Mouse (Mus musculus) MEL (cell line): ENCODE measurements around the gene Zfp366. TPM values are rescaled to one million over a fixed set of nuclear protein-coding genes. Genes with fewer than 3 reads are reported as not detected.

ENCODE experiments used
- DNase-seq: peaks from one replicate; pipeline ENCODE4 v3.0.0; 2011; ENCODE audit warnings: low read depth, low spot score
- H3K27ac ChIP-seq: 2 replicates; pipeline ENCODE4 v1.5.1; 2012; ENCODE audit warnings: low read depth, mild to moderate bottlenecking, control low read depth, low read length, moderate library complexity; ENCODE audit not compliant: control insufficient read depth
- H3K27me3 ChIP-seq, 2 experiments: fragments of 150-350 bp in 1 of 2; sonication (generic) in 1 of 2; 2 replicates each; pipeline ENCODE4 v1.6.1; 2012; ENCODE audit warnings: low read length in 2 of 2, mild to moderate bottlenecking in 2 of 2, improper control_type of control experiment in 1 of 2, moderate library complexity in 1 of 2; ENCODE audit not compliant: insufficient read depth in 2 of 2, control insufficient read depth in 1 of 2
- H3K36me3 ChIP-seq, 2 experiments: 2 replicates each; pipeline ENCODE4 v1.6.1; 2012 to 2014; ENCODE audit warnings: low read length in 2 of 2, improper control_type of control experiment in 1 of 2, inconsistent platforms in 1 of 2, mild to moderate bottlenecking in 1 of 2; ENCODE audit not compliant: insufficient read depth in 2 of 2, control insufficient read depth in 1 of 2
- H3K4me1 ChIP-seq, 2 experiments: fragments of 150-350 bp in 1 of 2; sonication (generic) in 1 of 2; 2 replicates each; pipeline ENCODE4 v1.6.1; 2012; ENCODE audit warnings: low read length in 2 of 2, improper control_type of control experiment in 1 of 2, mild to moderate bottlenecking in 1 of 2; ENCODE audit not compliant: insufficient read depth in 2 of 2, control insufficient read depth in 1 of 2
- H3K4me3 ChIP-seq, 2 experiments: fragments of 150-350 bp in 1 of 2; sonication (generic) in 1 of 2; 2 replicates each; pipeline ENCODE4 v1.5.1; 2012; ENCODE audit warnings: low read depth in 2 of 2, low read length in 2 of 2, mild to moderate bottlenecking in 2 of 2, moderate library complexity in 2 of 2, control low read depth in 1 of 2, improper control_type of control experiment in 1 of 2; ENCODE audit not compliant: control insufficient read depth in 1 of 2, insufficient read depth in 1 of 2
- H3K79me2 ChIP-seq: 2 replicates; pipeline ENCODE4 v1.6.1; 2012; ENCODE audit warnings: mild to moderate bottlenecking, low read length, moderate library complexity; ENCODE audit not compliant: control insufficient read depth, poor library complexity, insufficient read depth
- H3K9ac ChIP-seq: 2 replicates; pipeline ENCODE4 v1.6.1; 2012; ENCODE audit warnings: low read depth, mild to moderate bottlenecking, control low read depth, low read length, moderate library complexity; ENCODE audit not compliant: control insufficient read depth, poor library complexity, severe bottlenecking
- H3K9me3 ChIP-seq: fragments of 150-350 bp; sonication (generic); replicated peaks from 2 replicates; pipeline ENCODE4 v1.6.1; 2012; ENCODE audit warnings: mild to moderate bottlenecking, low read length, improper control_type of control experiment, moderate library complexity; ENCODE audit not compliant: insufficient read depth
- BHLHE40 ChIP-seq: IDR thresholded peaks from 2 replicates; pipeline ENCODE4 v1.6.1; 2012; ENCODE audit warnings: low read depth, mild to moderate bottlenecking, inconsistent platforms, low read length, improper control_type of control experiment, borderline replicate concordance
- CHD1 ChIP-seq: IDR thresholded peaks from 2 replicates; pipeline ENCODE4 v1.6.1; 2012; ENCODE audit warnings: low read depth, mild to moderate bottlenecking, inconsistent platforms, low read length, improper control_type of control experiment
- CHD2 ChIP-seq: IDR thresholded peaks from 2 replicates; pipeline ENCODE4 v1.6.1; 2011; ENCODE audit warnings: low read length, improper control_type of control experiment
- GABPA ChIP-seq: IDR thresholded peaks from 2 replicates; pipeline ENCODE4 v1.6.1; 2012; ENCODE audit warnings: low read depth, mild to moderate bottlenecking, inconsistent platforms, low read length, improper control_type of control experiment, moderate library complexity
- HCFC1 ChIP-seq: IDR thresholded peaks from 2 replicates; pipeline ENCODE4 v1.6.1; 2012; ENCODE audit warnings: low read depth, mild to moderate bottlenecking, inconsistent platforms, low read length, improper control_type of control experiment, moderate library complexity
- MAFK ChIP-seq: IDR thresholded peaks from 2 replicates; pipeline ENCODE4 v1.6.1; 2011; ENCODE audit warnings: low read depth, mild to moderate bottlenecking, low read length, improper control_type of control experiment, borderline replicate concordance
- MYB ChIP-seq: IDR thresholded peaks from 2 replicates; pipeline ENCODE4 v1.6.1; 2011; ENCODE audit warnings: mild to moderate bottlenecking, low read depth, low read length, improper control_type of control experiment
- POLR2A ChIP-seq, 2 experiments: IDR thresholded peaks; 2 replicates each; pipeline ENCODE4 v1.6.1; 2011 to 2012; ENCODE audit warnings: low read length in 2 of 2, mild to moderate bottlenecking in 2 of 2, control low read depth in 1 of 2, improper control_type of control experiment in 1 of 2, low read depth in 1 of 2, moderate library complexity in 1 of 2; ENCODE audit not compliant: control insufficient read depth in 1 of 2, insufficient read depth in 1 of 2, poor library complexity in 1 of 2
- RAD21 ChIP-seq: IDR thresholded peaks from 2 replicates; pipeline ENCODE4 v1.6.1; 2011; ENCODE audit warnings: mild to moderate bottlenecking, low read depth, low read length, improper control_type of control experiment
- TBP ChIP-seq: IDR thresholded peaks from 2 replicates; pipeline ENCODE4 v1.8.0; 2011; ENCODE audit warnings: low read depth, low read length, improper control_type of control experiment
- TCF12 ChIP-seq: IDR thresholded peaks from 2 replicates; pipeline ENCODE4 v1.6.1; 2014; ENCODE audit warnings: low read depth, mild to moderate bottlenecking, inconsistent platforms, low read length, improper control_type of control experiment, moderate library complexity
- USF1 ChIP-seq: IDR thresholded peaks from 2 replicates; pipeline ENCODE4 v1.6.1; 2014; ENCODE audit warnings: low read depth, mild to moderate bottlenecking, inconsistent platforms, low read length, improper control_type of control experiment, moderate library complexity
- ZC3H11A ChIP-seq: IDR thresholded peaks from 2 replicates; pipeline ENCODE4 v1.6.1; 2012; ENCODE audit warnings: low read depth, mild to moderate bottlenecking, inconsistent platforms, low read length, improper control_type of control experiment
- ZMIZ1 ChIP-seq: IDR thresholded peaks from 2 replicates; pipeline ENCODE4 v1.6.1; 2012; ENCODE audit warnings: low read depth, mild to moderate bottlenecking, inconsistent platforms, low read length, improper control_type of control experiment, moderate library complexity
- ZNF384 ChIP-seq: IDR thresholded peaks from 2 replicates; pipeline ENCODE4 v1.6.1; 2012; ENCODE audit warnings: low read depth, mild to moderate bottlenecking, inconsistent platforms, low read length, improper control_type of control experiment
- polyA plus RNA-seq, 2 experiments: library from polyadenylated mRNA; stranded (reverse) in 1 of 2; unstranded in 1 of 2; fragments of >175 nt in 1 of 2; fragments of >200 nt in 1 of 2; gene quantifications; 2 replicates each; pipeline versions ENCODE4 v1.2.1 to v1.2.4; 2012; ENCODE audit warnings: low replicate concordance in 2 of 2, low read depth in 1 of 2; ENCODE audit not compliant: insufficient read length in 2 of 2, insufficient read depth in 1 of 2, missing spikeins in 1 of 2
- total RNA-seq: library from RNA; depleted of rRNA; stranded (reverse); fragments of 300-350 nt; gene quantifications from 2 replicates; pipeline ENCODE4 v1.2.3, GENCODE M21; 2012; rRNA removed

The Zfp366 gene
- total and polyA plus RNA-seq, 3 experiments, result not detected

DNA sequence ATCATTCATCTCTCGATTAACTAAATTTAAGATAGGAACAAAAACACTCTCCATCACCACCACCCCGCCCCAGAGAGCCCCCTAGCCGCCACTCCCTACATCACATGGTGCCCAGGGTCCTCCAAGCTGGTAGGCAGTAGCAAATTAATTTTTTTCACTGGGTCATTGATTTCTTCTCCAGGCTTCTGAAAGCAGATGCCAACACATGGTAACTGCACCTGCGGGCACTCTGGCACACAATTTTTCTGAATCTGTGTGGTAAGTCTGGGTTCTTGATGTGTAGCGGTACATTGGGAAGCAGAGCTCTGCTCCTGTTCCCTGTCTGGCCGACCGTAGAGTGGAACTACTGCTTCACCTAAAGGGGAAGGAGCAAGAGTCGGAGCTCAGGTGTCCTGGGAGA is 106.1 kb downstream of the Zfp366 start:
- no peaks in the 10 kb centered on the region for H3K79me2 ChIP-seq
- H3K36me3 ChIP-seq, result no peaks in the 10 kb centered on the region
- no peak for TF ChIP-seq GABPA
- TF ChIP-seq, all 39 proteins: peak for 0
- Histone ChIP-seq H3K9me3 (no peaks in the 10 kb centered on the region), H3K27me3 (no peaks in the 10 kb centered on the region), H3K27ac (no peak overlapping the region), H3K9ac (no peak overlapping the region), H3K4me1 (no peaks in the 10 kb centered on the region), H3K4me3 (no peak overlapping the region)
- no peak for DNase-seq

DNA sequence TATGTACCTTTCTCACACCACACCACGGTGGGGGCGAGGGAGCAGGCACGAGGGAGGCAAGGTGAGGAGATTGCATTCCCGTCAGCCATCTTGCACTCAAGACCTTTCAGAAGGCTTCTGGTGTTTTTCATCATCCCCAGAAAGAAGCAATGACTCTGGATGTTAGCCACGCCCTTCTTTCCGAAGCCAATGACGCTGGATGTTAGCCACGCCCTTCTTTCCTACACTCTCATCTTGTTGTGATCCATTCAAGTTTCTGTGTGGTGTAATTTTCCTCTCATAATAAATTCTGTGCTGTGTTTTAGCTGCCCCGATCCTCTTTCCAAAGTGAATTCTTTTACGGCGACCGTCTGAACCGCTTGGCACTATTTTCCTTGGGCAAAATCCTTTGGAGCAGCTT is 109.6 kb downstream of the Zfp366 start:
- Histone ChIP-seq H3K9ac (no peak overlapping the region), H3K36me3 (no peaks in the 10 kb centered on the region), H3K4me1 (no peaks in the 10 kb centered on the region), H3K27ac (no peak overlapping the region), H3K79me2 (no peaks in the 10 kb centered on the region), H3K27me3 (no peaks in the 10 kb centered on the region), H3K9me3 (no peaks in the 10 kb centered on the region), H3K4me3 (no peak overlapping the region)
- no peak for TF ChIP-seq RAD21
- no peak for TF ChIP-seq CHD1
- no peak for TF ChIP-seq TBP
- TF ChIP-seq GABPA, result no peak
- TF ChIP-seq ZC3H11A, result no peak
- TF ChIP-seq POLR2A (IDR thresholded peaks at IDR 0.05; ENCODE audit: control insufficient read depth in 1 of 2, insufficient read depth in 1 of 2, low read depth in 1 of 2, low read length in 2 of 2, poor library complexity in 1 of 2), result no peak
- no peak for TF ChIP-seq USF1
- no peak for TF ChIP-seq TCF12
- TF ChIP-seq ZMIZ1, result no peak
- no peak for TF ChIP-seq MAFK
- no peak for TF ChIP-seq CHD2
- TF ChIP-seq MYB, result no peak
- no peak for TF ChIP-seq BHLHE40
- no peak for TF ChIP-seq ZNF384
- DNase-seq, result no peak

DNA sequence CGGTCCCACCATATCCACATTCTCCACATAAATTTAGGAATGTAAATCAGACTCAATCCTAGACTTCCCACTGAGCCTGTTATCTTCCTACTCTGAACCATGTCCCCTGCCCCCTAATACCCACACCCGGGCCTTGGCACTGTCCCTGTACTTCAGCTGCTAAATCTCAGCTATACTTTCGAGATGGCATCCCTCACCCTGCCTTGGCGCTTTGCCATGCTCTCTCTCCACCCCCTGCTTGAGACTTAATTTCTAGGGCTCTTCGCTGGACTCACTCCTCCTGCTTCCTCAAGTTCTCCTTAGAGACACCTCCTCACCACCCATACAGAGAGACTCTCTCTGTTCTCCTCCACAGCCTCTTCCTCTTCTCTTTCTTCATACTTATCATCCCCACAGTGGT is 115.3 kb downstream of the Zfp366 start:
- Histone ChIP-seq H3K79me2 (no peaks in the 10 kb centered on the region), H3K27me3 (no peaks in the 10 kb centered on the region; a peak in 1 of 4 replicates), H3K36me3 (no peaks in the 10 kb centered on the region), H3K9ac (no peak overlapping the region), H3K4me3 (no peak overlapping the region), H3K9me3 (no peaks in the 10 kb centered on the region), H3K4me1 (no peaks in the 10 kb centered on the region), H3K27ac (no peak overlapping the region)
- no peak for DNase-seq
- no peak for TF ChIP-seq BHLHE40
- TF ChIP-seq MYB, result no peak
- no peak for TF ChIP-seq HCFC1

Other genes starting within 250 kb of the Zfp366 start
- gene 1700024P04Rik, start 200.3 kb upstream of the Zfp366 start, total RNA-seq, result not detected in 2 replicates
- gene 1700024P04Rik, start 200.3 kb upstream of the Zfp366 start, polyA plus RNA-seq, result not detected
- gene Ptcd2, start 159.9 kb downstream of the Zfp366 start, total RNA-seq, result 42.6 and 42.9 TPM in 2 replicates
- gene Ptcd2, start 159.9 kb downstream of the Zfp366 start, polyA plus RNA-seq, result 10 to 100 TPM in 1 of 2 experiments, not detected in 1; 55.3 TPM
- gene Mrps27, start 160.0 kb downstream of the Zfp366 start, total RNA-seq, result 27.9 and 29.5 TPM in 2 replicates
- 10 to 100 TPM in 1 of 2 experiments, not detected in 1; 44.1 TPM for gene Mrps27, start 160.0 kb downstream of the Zfp366 start, polyA plus RNA-seq